Mouse (Mus musculus) lung, postnatal 25 days (tissue): ENCODE data around the gene Golt1a.
"Not testable (repeated sequence)": the region's sequence is repeated elsewhere in the genome, so short reads cannot be mapped to it uniquely, and the experiment has no call there.

Experiments
- DNase-seq: peaks from one replicate; pipeline ENCODE4 v3.0.0; 2022; ENCODE audit warnings: low spot score

Golt1a gene

GRCm38 (mm10) chr1:133306842-133307241 lies 2.8 kb upstream of the Golt1a start:
- peak; percentile 79 for DNase-seq

- DNase-seq: peak; percentile 42
These were observed 2.3 kb upstream of the Golt1a start for GRCm38 (mm10) chr1:133307318-133307717.

GRCm38 (mm10) chr1:133311240-133311639 lies 1.6 kb downstream of the Golt1a start:
- no peak for DNase-seq

- no peak for DNase-seq
These were observed 2.3 kb downstream of the Golt1a start for GRCm38 (mm10) chr1:133311946-133312345.

- peak; percentile 68 for DNase-seq
These were observed 4.8 kb downstream of the Golt1a start for GRCm38 (mm10) chr1:133314364-133314763.

- no peak for DNase-seq
These were observed 6.2 kb downstream of the Golt1a start for GRCm38 (mm10) chr1:133315775-133316174.

GRCm38 (mm10) chr1:133316577-133316976 lies 7.0 kb downstream of the Golt1a start:
- no peak for DNase-seq

GRCm38 (mm10) chr1:133317149-133317548 lies 7.5 kb downstream of the Golt1a start:
- DNase-seq: no peak

- DNase-seq: peak; percentile 65
These were observed 11.8 kb downstream of the Golt1a start, which contains the start of gene Kiss1 for GRCm38 (mm10) chr1:133321267-133321925. TSS of gene Kiss1 (plus strand) at chr1:133321875.

- DNase-seq: no peak
These were observed 13.7 kb downstream of the Golt1a start for GRCm38 (mm10) chr1:133323333-133323732.

- no peak for DNase-seq
These were observed 16.4 kb downstream of the Golt1a start for GRCm38 (mm10) chr1:133325951-133326350.

- DNase-seq: no peak
These were observed 17.5 kb downstream of the Golt1a start for GRCm38 (mm10) chr1:133327094-133327493.

GRCm38 (mm10) chr1:133328299-133328795 lies 18.7 kb downstream of the Golt1a start:
- DNase-seq: no peak

- DNase-seq: peak; percentile 61
These were observed 19.5 kb downstream of the Golt1a start for GRCm38 (mm10) chr1:133328896-133329637.

GRCm38 (mm10) chr1:133329638-133329964 lies 20.0 kb downstream of the Golt1a start:
- DNase-seq: no peak

GRCm38 (mm10) chr1:133331142-133331541 lies 21.5 kb downstream of the Golt1a start:
- no peak for DNase-seq

GRCm38 (mm10) chr1:133332656-133333430 lies 23.2 kb downstream of the Golt1a start:
- no peak for DNase-seq

GRCm38 (mm10) chr1:133333937-133334336 lies 24.3 kb downstream of the Golt1a start:
- DNase-seq: no peak

- not testable (repeated sequence) for DNase-seq
These were observed 30.8 kb downstream of the Golt1a start for GRCm38 (mm10) chr1:133340403-133340802.

- no peak for DNase-seq
These were observed 34.8 kb downstream of the Golt1a start for GRCm38 (mm10) chr1:133344357-133344756.

GRCm38 (mm10) chr1:133346531-133346930 lies 36.9 kb downstream of the Golt1a start:
- no peak for DNase-seq

- no peak for DNase-seq
These were observed 37.6 kb downstream of the Golt1a start for GRCm38 (mm10) chr1:133347226-133347625.
